Mouse (Mus musculus) thymus, postnatal 0 days (tissue): ENCODE data around the gene Dhx57. TPM values are rescaled to one million over a fixed set of nuclear protein-coding genes. Genes with fewer than 3 reads are reported as not detected.
"Not testable (repeated sequence)": the region's sequence is repeated elsewhere in the genome, so short reads cannot be mapped to it uniquely, and the experiment has no call there.

Experiments
- DNase-seq: peaks from one replicate; pipeline ENCODE4 v3.0.0-alpha.2; 2015; ENCODE audit warnings: low spot score
- polyA plus RNA-seq: library from polyadenylated mRNA; unstranded; fragments of >200 nt; fragmentation: Nextera tagmentation; extraction: Ambion mirVana; gene quantifications from 2 replicates; pipeline ENCODE4 v1.2.1, GENCODE M21; 2015

Dhx57 gene
- polyA plus RNA-seq: 8.5 and 9.5 TPM in 2 replicates

DNA sequence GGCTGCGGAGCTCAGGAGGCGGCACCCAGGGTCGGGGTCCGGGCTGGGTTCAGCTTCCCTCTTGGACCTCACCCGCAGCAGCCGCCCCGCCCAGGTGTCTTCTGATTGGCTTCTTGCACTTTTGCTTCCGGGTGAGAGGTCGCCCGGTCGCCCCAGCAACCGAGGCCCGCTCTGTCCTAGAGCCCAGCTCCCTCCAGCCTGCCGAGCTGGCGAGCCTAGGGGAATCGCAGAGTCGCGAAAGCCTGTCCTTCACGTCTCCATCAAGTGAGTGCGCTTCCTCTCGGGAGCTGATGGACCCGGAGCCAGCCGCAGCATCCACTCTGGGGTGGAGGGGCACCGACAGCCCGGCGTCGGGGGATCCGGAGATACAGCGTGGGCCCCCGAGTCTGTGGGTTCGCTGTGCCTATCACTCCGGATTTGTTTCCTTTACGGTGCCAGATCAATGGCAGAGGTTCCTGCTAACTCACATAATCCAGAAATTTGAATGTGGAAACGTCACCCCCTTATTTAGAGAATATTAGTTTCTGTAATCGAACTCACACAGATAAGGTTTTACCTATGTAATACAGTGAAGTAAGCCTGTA, at the start of gene Dhx57, which contains the start of gene Morn2:
Dhx57 (minus strand) TSS at position 403 of the 584 bp plus-strand sequence.
Morn2 (plus strand) TSS at position 130 of the 584 bp plus-strand sequence.
- peak; percentile 94 for DNase-seq

DNA sequence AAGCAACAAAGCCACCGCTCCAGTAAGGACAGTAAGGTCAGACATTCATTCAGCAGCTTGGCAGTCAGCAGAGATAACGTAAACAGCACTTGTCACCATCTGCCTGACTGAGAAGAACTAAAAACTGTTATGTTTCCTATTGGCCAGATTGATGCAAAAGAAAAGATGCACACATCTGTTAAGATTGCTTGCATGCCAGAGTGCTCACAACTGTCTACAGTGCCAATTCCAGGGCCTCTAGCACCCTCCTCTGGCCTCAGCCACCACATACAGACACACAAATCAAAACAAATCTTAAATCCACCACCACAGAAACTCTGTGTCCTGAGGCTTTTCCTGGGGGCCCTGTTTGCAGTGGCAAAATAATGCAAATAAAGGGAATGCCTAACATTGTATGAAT, 42.1 kb upstream of the Dhx57 start:
- DNase-seq: peak; percentile 41

DNA sequence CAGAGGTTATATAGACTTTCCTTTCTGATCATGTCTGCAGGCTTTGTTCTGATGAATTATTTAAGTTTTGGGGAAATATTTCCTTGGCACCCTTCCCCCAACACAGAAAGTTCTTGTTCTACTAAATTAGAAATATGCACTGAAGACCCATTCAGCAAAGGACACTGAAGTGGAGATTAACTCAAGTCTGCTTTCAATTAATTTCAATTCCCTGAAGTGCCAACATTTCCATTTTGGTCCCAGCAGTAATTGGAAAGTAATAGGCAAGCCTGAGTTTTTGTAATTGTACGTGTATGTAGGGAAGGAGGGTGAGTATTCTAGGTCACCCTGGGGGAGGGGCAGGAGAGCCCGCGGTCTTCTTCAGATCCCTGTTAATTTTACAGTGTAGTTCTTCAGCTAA, 36.2 kb upstream of the Dhx57 start:
- DNase-seq: no peak

- DNase-seq: no peak
Observed at GRCm38 (mm10) chr17:80325456-80325855, 35.2 kb upstream of the Dhx57 start.

DNA sequence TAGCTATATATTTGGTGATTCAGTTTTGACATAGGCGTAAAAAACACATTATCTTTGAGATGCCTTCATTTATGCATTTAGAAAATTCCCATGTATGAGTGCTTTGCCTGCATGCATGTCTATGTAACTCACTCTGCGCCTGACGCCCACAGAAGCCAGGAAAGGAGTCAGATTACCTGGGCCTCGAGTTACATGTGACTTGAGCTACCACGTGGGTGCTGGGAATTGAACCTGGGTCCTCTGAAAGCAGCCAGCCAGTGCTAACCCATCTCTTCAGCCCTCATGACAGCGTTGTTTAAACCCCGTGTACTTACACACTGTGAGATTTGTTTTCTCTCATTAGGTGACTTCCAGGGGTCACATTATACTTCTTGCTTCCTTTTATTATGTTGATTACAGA, 34.2 kb upstream of the Dhx57 start:
- DNase-seq: no peak

DNA sequence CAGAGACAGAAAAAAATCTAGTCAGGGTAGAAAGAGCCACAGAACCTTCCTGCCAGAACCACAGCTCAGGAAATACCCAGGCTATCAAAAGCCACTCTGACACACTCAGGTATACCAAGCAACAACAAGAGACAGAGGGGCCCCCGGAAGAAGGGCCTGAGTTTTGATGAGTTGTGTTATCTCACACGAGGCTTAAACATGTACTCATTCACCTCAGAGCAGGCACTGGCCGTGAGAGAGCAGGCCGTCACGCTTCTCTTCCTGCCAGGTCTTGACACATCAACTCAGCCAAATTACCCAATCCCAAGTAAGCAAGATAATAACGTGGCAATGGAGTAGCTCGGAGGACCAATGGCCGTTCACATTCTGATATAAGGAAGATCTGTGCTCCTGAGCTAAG, 33.4 kb upstream of the Dhx57 start:
- DNase-seq: peak; percentile 61

DNA sequence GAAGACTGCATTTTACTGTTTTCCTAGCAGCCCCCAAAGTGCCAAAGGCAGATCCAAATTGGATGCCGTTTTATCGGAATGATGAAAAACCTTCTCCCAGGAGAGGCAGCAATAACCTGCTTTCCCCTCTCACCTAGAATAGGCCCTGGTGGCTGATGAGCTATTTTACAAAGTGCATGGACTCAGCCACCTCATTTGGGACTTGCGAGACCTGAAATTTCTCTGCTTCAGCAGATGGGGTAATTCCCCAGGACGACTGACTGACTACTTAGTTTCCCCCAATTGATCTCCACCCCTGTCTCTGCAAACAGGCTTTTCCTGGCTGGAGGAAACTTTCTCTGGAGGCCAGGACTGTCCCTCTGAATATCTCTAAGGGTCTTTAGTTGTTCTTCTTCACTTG, 32.7 kb upstream of the Dhx57 start:
- no peak for DNase-seq

- no peak for DNase-seq
Observed at GRCm38 (mm10) chr17:80322228-80322627, 32.0 kb upstream of the Dhx57 start.

DNA sequence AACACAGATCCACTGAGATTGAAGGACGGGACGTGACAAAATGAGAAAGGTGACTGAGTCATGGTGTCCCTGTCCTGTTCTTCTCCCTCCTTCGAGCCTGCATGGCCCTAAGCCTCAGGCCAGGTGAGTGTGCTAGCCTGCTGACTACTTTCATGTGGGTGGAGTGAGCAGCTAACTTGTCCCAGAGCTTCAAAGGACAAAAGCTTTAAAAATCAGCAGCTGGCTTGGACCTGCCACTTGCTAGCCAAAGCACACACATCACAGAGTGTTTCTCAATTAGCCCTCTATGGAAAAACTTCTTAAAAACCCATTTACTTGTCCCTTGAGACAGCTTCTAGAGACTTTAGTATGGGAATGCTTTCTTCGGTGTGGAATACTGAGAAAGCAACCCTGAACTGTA, 22.1 kb upstream of the Dhx57 start:
- DNase-seq: no peak

DNA sequence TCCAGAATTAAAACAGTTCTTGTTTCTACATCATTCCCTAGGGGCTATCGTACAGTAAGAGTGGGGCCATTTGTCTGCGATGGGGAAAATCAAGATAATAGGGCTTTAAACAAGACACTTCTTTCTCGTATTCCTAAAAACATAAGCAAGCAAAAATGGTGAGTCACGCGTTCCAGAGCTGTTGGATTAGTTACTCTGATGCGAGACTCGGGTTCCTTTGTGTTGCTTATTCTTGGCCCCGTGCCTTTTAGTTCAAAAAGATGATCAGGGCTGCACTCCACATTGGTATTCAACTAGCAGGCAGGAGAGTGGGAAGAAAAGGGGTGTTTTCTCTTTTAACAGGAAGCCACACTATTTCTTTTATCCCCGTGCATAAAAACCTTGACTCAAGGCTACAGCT, 21.5 kb upstream of the Dhx57 start:
- no peak for DNase-seq

GRCm38 (mm10) chr17:80307251-80307650, 17.0 kb upstream of the Dhx57 start, which contains the start of gene Arhgef33:
Gene Arhgef33 (plus strand): TSS chr17:80307407.
- DNase-seq: no peak

- DNase-seq: no peak
Observed at GRCm38 (mm10) chr17:80298844-80299243, 8.6 kb upstream of the Dhx57 start.

GRCm38 (mm10) chr17:80295258-80295657, 5.0 kb upstream of the Dhx57 start:
- no peak for DNase-seq

DNA sequence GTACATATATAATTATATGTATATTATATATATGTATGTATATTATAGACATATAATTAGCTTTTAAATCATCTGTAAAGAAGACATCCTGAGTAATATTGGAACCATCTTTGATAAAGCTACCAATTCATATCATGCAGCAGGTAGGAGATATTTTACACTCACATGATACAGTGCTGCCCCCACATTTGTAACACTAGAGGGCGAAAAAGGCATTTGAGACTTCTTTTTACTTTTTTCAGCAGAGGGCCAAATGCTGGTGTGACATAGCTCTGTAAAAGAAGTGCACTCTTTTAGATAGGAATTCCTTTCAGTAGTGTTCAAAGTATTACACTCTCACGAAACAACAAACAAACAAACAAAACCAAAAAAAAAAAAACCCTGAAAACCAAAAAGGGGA, 872 bp upstream of the Dhx57 start:
- DNase-seq: peak; percentile 71

DNA sequence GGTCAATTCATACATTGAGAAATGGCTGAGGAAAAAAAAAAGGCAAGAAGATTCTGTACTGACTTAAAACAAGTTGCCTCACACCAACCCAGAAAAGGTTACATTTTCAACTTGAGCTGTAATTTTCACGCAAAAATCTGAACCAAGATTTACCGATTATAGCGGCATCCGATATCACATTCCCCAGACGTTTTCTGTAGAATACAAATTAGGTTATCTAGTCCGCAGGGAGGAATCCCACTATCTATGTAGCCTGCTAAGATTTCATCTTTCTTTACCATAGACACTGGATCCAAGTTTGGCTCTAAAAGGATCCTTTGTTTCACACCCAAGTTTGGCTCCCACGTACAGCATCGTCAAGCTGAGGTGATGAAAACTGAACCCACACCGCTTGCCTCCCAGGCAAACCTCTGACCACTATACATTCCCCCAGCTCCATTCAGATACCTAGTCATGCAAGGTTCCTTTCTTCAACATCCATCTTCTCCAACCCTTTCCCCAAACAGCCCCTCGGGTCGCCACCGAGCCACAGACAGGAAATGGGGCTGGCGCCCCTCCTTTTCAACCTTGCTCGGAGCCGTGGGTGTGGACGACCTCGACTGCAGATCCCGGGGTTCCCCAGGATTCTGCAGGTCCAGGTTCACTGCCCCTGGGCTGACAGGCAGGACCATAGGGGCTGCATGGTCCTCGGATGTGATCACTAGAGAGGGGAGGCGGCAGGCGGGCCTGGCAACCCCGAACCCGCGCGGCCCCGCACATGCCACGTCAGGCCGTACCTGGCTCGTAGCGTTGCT, 799 bp downstream of the Dhx57 start:
- no peak for DNase-seq

- DNase-seq: no peak
Observed at GRCm38 (mm10) chr17:80288012-80288411, 2.3 kb downstream of the Dhx57 start.

DNA sequence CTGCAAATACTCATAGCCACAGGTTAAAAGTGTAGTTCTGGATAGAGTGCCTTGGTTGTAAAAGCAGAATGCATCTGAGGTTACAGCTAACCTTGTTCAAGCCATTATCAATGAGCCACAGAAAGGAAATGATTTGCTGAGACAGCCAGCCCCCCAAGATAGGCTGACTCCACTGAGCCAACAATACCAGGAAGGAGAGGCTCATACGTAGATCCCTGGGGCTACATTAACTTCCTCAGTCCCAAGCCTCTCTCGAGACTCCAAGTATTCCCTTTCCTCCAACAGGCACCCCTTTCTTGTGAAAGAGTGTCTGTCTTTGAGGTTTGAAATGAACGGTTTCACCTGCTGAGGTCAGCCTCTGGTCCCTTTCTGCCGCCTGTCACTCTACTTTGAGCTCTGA, 5.8 kb downstream of the Dhx57 start:
- DNase-seq: no peak

GRCm38 (mm10) chr17:80279340-80280070, 10.8 kb downstream of the Dhx57 start:
- no peak for DNase-seq

DNA sequence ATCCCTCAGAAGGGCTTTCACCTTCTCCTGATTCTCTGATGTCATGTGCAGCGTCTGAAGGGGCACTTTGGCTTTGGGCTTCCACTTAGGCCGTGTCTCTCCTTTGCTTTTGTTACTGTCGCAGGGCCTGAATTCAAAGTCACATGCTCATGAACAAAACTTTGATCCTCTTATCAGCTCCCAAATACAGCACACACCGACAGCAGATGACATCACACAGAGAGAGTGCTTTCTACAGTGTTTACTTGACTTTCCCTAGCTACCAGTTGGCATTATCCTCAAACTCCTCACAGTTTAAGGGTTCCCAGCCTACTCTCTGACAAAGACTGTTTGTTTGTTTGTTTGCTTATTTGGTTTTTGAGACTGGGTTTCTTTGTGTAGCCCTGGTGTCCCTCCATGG, 12.0 kb downstream of the Dhx57 start:
- no peak for DNase-seq

GRCm38 (mm10) chr17:80270622-80271021, 19.7 kb downstream of the Dhx57 start:
- DNase-seq: not testable (repeated sequence)

- no peak for DNase-seq
Observed at GRCm38 (mm10) chr17:80268151-80268550, 22.1 kb downstream of the Dhx57 start.

DNA sequence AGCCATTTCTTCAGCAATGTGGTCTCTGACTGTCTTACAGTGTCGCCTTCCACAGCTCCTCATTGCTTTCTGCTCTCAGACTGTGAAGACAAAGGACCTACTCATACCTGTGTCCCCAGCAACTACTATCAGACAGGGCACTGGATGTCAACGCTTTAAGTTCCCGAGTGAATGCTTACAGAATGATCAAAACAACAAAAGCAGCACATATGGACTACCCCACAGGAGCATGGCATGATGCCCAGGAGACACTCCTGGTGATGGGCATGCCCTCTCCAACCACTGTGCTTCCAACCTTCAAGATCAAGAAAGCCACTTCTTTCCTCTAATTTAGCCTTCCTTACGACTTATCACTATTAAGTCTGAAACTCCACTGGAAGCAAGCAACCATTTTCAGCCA, 23.2 kb downstream of the Dhx57 start:
- DNase-seq: no peak
